Mouse (Mus musculus): ENCODE measurements around the gene Smim27.
A peak's percentile ranks its signal among the peaks of the same experiment; 100 is the strongest.
"Not testable (repeated sequence)": the region's sequence is repeated elsewhere in the genome, so short reads cannot be mapped to it uniquely, and the experiment has no call there.

Gene Smim27

GRCm38 (mm10) chr4:40264321-40264720 is 5.1 kb upstream of the Smim27 start:
- no peak for DNase-seq (ENCODE audit: low spot score)

DNA sequence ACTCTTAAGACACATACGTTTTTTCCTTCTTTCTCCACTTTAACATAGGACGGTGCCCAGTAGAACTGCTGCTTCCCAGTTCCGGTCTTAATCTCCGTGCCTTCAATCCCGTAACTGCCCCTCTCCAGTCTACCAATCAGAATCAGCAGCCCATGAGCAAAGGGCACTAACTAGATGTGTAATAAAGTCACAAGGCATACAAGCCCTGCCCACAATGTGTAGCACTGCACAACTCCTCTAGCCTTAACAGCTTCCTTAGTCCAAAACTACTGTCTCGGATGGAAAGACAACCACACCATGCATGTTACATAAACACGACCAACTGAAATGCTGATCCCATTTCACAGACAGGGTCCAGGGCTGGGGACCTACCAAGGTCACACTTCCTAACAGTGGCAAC is 1.7 kb upstream of the Smim27 start:
- no peak for DNase-seq (ENCODE audit: low spot score)

- peak; percentile 82 for DNase-seq (ENCODE audit: low spot score)
Measured at GRCm38 (mm10) chr4:40268204-40268813, 1.1 kb upstream of the Smim27 start.

DNA sequence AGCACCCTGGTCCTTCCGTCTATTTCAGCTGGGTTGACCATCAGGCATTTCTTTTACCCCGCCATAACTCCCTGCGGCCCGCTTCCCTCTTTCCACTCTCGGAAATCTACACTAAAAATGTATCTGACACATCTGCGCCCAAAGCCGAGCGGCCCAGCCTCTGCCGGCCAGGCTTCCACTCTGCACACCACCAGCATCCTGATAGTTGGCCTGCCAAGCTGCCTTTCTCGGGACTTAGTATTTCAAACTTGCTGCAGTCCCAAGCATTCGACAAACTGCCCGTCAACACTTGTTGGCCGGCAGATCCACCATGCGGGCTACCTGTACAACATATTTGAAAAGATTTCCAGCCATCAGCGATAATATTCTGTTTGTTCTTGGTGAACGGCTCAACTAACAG is 544 bp upstream of the Smim27 start:
- DNase-seq (ENCODE audit: low spot score) = no peak

GRCm38 (mm10) chr4:40278880-40279275 is 9.5 kb downstream of the Smim27 start:
- DNase-seq (ENCODE audit: low spot score) = no peak

DNA sequence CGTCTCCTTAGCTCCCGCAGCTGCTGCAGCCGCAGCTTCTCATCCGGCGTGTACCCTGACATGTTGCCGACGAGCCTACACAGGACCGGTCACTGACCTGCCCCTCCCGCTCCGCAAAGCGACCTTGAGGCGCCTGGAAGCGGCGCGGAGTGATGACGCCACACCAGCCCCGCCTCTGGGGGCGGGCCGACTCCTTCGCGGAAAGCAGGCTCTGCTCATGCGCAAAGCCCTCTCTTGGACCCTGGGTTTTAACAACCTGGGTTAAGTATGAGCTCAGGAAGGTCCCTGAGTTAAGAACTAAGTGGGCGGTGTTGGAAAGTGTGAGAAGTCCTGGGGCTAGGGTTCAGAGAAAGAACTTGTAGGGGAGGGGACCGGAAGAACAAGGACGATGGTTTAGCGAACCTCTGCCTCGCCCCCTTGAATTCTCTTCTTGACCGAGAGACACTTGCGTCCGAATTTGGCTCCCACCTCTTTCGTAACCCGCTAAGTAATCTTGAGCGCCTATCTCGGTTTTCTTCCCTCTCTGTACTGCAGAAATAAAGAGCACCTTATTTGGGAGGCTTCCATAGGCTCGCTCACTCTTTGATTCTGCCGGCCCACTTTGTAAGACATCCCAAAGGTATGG is 10.0 kb downstream of the Smim27 start, which contains the start of gene Ndufb6:
TSS of gene Ndufb6 (minus strand) at position 146 of the 625 bp plus-strand sequence.
- DNase-seq (ENCODE audit: low spot score) = peak; percentile 84

DNA sequence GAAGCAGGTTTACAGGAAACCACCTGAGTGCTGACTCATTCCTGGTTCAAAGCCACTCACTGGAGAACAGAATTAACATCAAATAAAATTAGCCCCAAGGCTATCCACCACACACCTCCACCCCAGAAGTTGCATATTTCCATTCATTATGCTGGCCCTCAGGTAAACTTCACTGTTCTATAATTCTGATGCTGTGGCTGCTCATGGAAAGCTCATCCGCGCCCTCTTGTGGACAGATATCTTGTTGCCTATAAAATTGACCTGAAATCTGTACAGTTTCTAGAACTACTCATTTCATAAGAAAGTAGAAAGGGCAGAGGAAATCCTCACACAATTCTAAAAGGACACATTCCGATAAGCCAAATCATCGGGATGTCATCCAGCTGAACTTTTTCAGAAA is 16.2 kb downstream of the Smim27 start:
- peak; percentile 64 for DNase-seq (ENCODE audit: low spot score)

DNA sequence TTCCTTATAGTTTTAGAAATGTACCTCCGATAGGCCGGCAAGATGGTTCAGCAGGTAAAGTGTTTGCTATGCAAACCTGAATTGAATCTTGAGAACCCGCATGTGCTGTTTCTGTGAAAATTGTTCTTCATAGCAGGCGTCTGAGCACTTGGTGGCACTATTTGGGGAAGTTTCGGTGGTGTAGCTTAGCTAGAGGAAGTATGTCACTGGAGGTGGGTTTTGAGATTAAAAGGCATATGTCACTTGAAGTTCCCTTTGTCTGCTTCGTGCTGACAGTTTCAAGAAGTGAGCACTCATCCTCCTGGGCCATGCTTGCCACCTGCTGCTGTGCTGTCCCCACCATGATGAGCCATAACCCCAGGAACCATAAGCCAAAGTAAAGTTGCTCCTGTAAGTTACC is 18.0 kb downstream of the Smim27 start:
- no peak for DNase-seq (ENCODE audit: low spot score)

DNA sequence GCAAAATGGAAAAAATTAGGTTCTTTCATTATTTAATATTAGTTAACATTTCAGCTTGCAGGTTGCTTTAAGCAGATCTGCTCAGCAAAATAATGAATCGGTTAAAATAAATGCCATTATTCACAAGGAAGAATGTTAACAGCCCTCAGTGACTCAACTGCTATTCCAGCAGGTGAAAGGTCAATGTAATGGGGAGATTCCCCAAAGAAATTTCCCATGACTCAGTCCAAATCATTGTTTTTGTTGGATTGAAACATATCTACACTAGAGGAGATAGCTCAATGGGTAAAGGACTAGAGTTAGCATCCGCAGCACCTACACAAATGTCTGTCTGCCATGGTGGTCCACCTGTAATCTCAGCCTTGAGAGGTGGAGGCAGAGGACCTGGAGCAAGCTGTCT is 19.7 kb downstream of the Smim27 start:
- DNase-seq (ENCODE audit: low spot score) = no peak

- not testable (repeated sequence) for DNase-seq (ENCODE audit: low spot score)
Measured at GRCm38 (mm10) chr4:40291511-40291910, 22.1 kb downstream of the Smim27 start.

DNA sequence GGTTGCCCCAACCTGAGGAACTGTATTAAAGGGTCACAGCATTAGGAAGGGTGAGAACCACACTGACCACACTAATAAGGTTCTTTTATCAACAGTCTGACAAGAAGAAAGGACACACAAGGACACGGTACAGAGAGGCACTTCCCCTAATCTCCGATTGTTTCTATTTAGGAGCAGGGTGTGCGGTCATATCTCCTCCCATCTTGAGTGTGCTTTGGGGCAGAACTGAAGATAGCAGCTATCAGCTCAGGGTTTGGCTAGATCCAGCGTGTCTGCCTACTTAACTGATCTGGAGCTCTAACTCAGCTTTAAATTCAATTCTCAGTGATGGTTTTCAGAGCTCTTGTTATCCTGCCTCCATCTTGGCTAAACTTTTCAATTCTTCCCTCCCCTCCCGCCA is 29.8 kb downstream of the Smim27 start:
- no peak for DNase-seq (ENCODE audit: low spot score)

DNA sequence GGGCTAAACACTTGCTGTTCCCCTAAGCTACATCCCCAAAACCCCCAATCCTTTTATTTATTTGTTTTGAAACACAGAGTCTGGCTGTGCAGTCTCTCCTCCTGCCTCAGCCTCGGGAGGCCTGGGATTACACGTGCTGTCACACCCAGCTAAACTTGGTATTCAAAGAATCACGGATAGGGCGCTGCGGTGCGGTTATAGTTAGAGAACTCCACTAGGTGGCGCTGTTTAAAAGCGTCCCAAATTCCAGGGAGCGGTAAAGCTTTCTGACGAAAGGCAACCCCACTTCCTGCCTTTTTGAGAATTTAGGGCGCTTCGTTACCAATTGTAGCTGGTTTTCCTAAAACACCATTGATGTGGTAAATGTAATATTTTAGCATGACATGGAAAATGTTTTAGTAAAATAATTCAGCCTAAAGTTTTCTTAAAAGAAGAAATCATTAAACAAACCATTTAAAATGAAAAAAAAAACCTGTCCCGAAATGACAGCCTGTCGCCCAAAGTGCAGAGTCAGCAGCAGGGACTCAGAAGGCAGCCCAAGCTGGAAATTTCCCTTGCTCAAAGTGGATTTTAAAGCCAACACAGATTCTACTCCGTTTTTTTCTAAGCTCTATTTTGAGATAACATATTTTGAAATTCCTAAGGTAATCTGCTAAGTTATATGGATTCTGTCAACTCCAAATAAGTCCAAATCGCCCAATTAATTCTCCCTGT is 31.9 kb downstream of the Smim27 start:
- DNase-seq (ENCODE audit: low spot score) = peak; percentile 57

DNA sequence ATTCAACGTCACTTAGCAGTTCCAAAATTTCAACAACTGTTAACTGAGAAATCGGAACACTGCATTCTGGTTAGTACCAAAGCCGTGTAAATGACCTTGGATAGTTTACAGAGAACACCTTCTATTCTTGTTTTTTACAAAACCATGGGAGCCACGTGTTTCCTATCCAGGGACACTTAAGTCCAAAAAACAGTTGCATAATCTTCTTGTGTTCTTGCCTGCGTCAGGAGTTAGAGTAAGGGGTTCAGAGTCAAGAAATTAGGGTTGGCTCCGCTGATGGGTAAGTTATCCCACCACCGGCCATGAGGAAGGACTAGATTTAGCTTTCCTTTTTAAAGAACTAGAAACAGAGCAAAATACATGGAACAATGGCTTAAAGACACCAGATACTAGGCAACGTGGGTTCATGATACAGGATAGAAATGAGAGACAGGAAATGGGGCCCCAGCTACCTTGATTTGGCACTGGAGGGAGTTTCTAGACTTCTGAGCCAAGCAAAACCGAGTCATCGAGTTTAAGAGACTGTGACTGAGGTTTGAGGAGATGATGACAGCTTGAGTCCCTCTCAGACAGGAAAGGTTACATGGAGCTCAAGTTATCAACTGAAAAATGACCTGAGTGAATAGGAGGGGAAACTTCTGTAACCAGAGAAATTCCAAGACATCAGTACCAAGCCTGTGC is 33.2 kb downstream of the Smim27 start:
- DNase-seq (ENCODE audit: low spot score) = no peak

DNA sequence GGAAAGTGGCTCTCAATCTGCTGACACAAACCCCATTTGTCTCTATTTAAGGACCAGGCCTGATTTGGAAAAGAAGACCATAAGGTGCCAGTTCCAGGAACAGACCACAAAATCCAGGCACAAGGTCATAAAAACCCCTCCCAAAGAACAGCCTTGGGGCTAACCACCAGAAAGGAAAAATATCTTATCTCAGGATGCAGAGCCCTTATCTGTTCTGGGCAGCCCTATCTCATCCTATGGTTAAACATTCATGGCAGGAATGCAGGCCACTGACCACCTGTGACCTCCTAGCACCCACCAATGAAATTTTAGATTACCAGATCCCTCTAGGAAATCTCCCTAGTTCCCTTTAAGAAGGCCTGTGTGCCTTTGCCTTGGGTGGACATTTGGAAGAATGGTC is 40.3 kb downstream of the Smim27 start:
- DNase-seq (ENCODE audit: low spot score) = no peak

- DNase-seq (ENCODE audit: low spot score) = no peak
Measured at GRCm38 (mm10) chr4:40310796-40311383, 41.5 kb downstream of the Smim27 start.

GRCm38 (mm10) chr4:40312213-40312612 is 42.8 kb downstream of the Smim27 start:
- no peak for DNase-seq (ENCODE audit: low spot score)

GRCm38 (mm10) chr4:40313026-40313425 is 43.6 kb downstream of the Smim27 start:
- no peak for DNase-seq (ENCODE audit: low spot score)

DNA sequence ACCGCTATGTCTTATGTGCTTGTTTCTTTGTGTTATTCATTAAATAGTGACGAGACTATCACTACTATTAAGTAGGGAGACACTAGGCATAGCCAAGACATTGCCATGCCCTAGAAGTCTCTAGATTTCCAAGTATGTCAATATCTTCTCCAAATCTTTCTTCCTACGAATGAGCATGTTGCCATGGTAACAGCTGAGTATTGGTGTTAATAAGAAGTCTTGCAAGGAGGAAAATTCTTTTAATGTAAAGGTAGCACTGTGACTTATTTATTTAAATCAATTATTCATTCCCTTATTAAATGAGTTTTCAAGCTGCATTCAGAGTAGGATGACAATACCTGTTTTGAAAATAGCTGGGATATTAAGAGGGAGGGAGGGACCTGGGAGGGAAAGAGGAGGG is 48.0 kb downstream of the Smim27 start:
- DNase-seq (ENCODE audit: low spot score) = no peak
